Mouse (Mus musculus): ENCODE results near the gene Eya2.
"Not testable (repeated sequence)": the region's sequence is repeated elsewhere in the genome, so short reads cannot be mapped to it uniquely, and the experiment has no call there.

Eya2 gene

GRCm38 (mm10) chr2:165594907-165595675 is at the start of gene Eya2:
Gene Eya2, plus strand, starts transcription at chr2:165595032.
- no peak for DNase-seq (ENCODE audit: low spot score)

- DNase-seq (ENCODE audit: low spot score) = no peak
Measured at GRCm38 (mm10) chr2:165545687-165546086, 49.1 kb upstream of the Eya2 start.

- no peak for DNase-seq (ENCODE audit: low spot score)
Measured at GRCm38 (mm10) chr2:165546341-165546740, 48.5 kb upstream of the Eya2 start.

- peak; percentile 29 for DNase-seq (ENCODE audit: low spot score)
Measured at GRCm38 (mm10) chr2:165547410-165547809, 47.4 kb upstream of the Eya2 start.

- DNase-seq (ENCODE audit: low spot score) = no peak
Measured at GRCm38 (mm10) chr2:165548627-165549026, 46.2 kb upstream of the Eya2 start.

GRCm38 (mm10) chr2:165550410-165550809 is 44.4 kb upstream of the Eya2 start:
- not testable (repeated sequence) for DNase-seq (ENCODE audit: low spot score)

- no peak for DNase-seq (ENCODE audit: low spot score)
Measured at GRCm38 (mm10) chr2:165554066-165554465, 40.8 kb upstream of the Eya2 start.

- DNase-seq (ENCODE audit: low spot score) = no peak
Measured at GRCm38 (mm10) chr2:165557278-165557677, 37.6 kb upstream of the Eya2 start.

GRCm38 (mm10) chr2:165558916-165559315 is 35.9 kb upstream of the Eya2 start:
- DNase-seq (ENCODE audit: low spot score) = peak; percentile 17

GRCm38 (mm10) chr2:165559506-165560235 is 35.2 kb upstream of the Eya2 start:
- DNase-seq (ENCODE audit: low spot score) = no peak

- DNase-seq (ENCODE audit: low spot score) = no peak
Measured at GRCm38 (mm10) chr2:165561861-165562260, 33.0 kb upstream of the Eya2 start.

GRCm38 (mm10) chr2:165563298-165564058 is 31.4 kb upstream of the Eya2 start:
- DNase-seq (ENCODE audit: low spot score) = peak; percentile 3

GRCm38 (mm10) chr2:165564101-165564500 is 30.7 kb upstream of the Eya2 start:
- no peak for DNase-seq (ENCODE audit: low spot score)

GRCm38 (mm10) chr2:165564620-165565019 is 30.2 kb upstream of the Eya2 start:
- no peak for DNase-seq (ENCODE audit: low spot score)

- no peak for DNase-seq (ENCODE audit: low spot score)
Measured at GRCm38 (mm10) chr2:165566898-165567297, 27.9 kb upstream of the Eya2 start.

- no peak for DNase-seq (ENCODE audit: low spot score)
Measured at GRCm38 (mm10) chr2:165567820-165568219, 27.0 kb upstream of the Eya2 start.

- no peak for DNase-seq (ENCODE audit: low spot score)
Measured at GRCm38 (mm10) chr2:165568911-165569310, 25.9 kb upstream of the Eya2 start.

- no peak for DNase-seq (ENCODE audit: low spot score)
Measured at GRCm38 (mm10) chr2:165571216-165571778, 23.5 kb upstream of the Eya2 start.

GRCm38 (mm10) chr2:165583044-165583443 is 11.8 kb upstream of the Eya2 start:
- no peak for DNase-seq (ENCODE audit: low spot score)

- no peak for DNase-seq (ENCODE audit: low spot score)
Measured at GRCm38 (mm10) chr2:165583518-165583917, 11.3 kb upstream of the Eya2 start.

GRCm38 (mm10) chr2:165584563-165584962 is 10.3 kb upstream of the Eya2 start:
- no peak for DNase-seq (ENCODE audit: low spot score)

GRCm38 (mm10) chr2:165590742-165591141 is 4.1 kb upstream of the Eya2 start:
- DNase-seq (ENCODE audit: low spot score) = no peak
